Mouse (Mus musculus): ENCODE measurements around the gene Pmel. TPM values are rescaled to one million over a fixed set of nuclear protein-coding genes. Genes with fewer than 3 reads are reported as not detected.
A peak's percentile ranks its signal among the peaks of the same experiment; 100 is the strongest.

The Pmel gene
- polyA plus RNA-seq, 1 experiment from 2014 or later, result 0.87 TPM

DNA sequence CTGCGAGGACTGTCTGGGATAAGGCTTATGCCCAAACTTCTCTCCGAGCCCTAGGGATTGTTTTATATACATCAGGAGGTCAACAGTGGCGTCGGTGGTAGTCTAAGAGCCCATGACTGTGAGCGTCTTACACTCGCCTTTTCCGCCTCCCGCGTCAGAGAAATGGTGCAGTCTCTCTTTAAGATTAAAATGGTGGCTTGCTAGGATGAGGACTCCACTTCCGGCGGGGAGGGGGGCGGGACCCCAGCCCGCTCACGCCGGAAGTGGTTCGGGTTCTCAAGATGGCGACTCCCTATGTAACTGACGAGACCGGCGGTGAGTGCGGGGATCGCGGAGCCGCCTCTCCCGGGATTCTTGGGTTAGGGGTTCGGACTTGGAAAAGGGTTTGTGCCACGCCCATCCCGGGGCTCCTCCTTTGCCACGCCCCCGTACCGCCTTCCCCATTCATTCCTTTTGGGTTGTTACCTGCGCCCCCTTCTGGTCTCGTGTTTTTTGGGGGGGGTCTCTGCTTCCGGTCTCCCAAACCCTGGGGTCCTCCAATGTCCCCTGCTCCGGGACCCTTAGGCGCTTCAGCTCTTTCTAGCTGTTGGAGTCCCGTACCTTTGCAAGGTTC, 44.4 kb downstream of the Pmel start:
- H3K4me2 ChIP-seq (ENCODE audit: low read depth, severe bottlenecking), result peak overlapping the region; percentile 73
- WGBS, result 0% methylated on average over 37 of the region's 37 CpGs
- no peaks in the 10 kb centered on the region for H3K9me3 ChIP-seq (ENCODE audit: control insufficient read depth, low read length)
- DNase-seq (ENCODE audit: low spot score), result peak; percentile 90
- peaks cover 8% of the 10 kb centered on the region for H3K4me1 ChIP-seq (ENCODE audit: control insufficient read depth, insufficient read depth, low read length)
- H3K27me3 ChIP-seq (ENCODE audit: control insufficient read depth, insufficient read depth, low read length), result peaks cover 6% of the 10 kb centered on the region; the same call in 1 of the 2 replicates
- peak; percentile 89 for ATAC-seq (ENCODE audit: insufficient number of reproducible peaks, low FRiP score, low TSS enrichment, low read depth)
- peak overlapping the region; percentile 61 for H3K4me3 ChIP-seq (ENCODE audit: low read depth, low read length)
- no peaks in the 10 kb centered on the region; the same call in 1 of the 2 replicates for H3K36me3 ChIP-seq (ENCODE audit: control insufficient read depth, insufficient read depth, low read length)
- H3K9ac ChIP-seq (ENCODE audit: low read length), result peak overlapping the region; percentile 80
- H3K27ac ChIP-seq (replicated peaks; ENCODE audit: low read depth, low read length), result peak overlapping the region; percentile 89

Other genes starting within 250 kb of the Pmel start
- 96.5 and 105 TPM in 2 replicates for gene Smarcc2, start 244.9 kb upstream of the Pmel start, polyA plus RNA-seq (2014; fragmentation: Nextera tagmentation; extraction: Ambion mirVana)
- 656 and 696 TPM in 2 replicates for gene Myl6, start 210.1 kb upstream of the Pmel start, polyA plus RNA-seq (2014; fragmentation: Nextera tagmentation; extraction: Ambion mirVana)
- 3.1 and 4.4 TPM in 2 replicates for gene Myl6b, start 205.5 kb upstream of the Pmel start, polyA plus RNA-seq (2014; fragmentation: Nextera tagmentation; extraction: Ambion mirVana)
- 7.6 and 8.9 TPM in 2 replicates for gene Esyt1, start 178.3 kb upstream of the Pmel start, polyA plus RNA-seq (2014; fragmentation: Nextera tagmentation; extraction: Ambion mirVana)
- gene Zc3h10, start 156.4 kb upstream of the Pmel start, polyA plus RNA-seq (2014; fragmentation: Nextera tagmentation; extraction: Ambion mirVana), result 15.3 and 19.4 TPM in 2 replicates
- gene Rpl41, start 154.9 kb upstream of the Pmel start, polyA plus RNA-seq (2014; fragmentation: Nextera tagmentation; extraction: Ambion mirVana), result 4,010 and 4,046 TPM in 2 replicates
- 274 and 289 TPM in 2 replicates for gene Pa2g4, start 138.2 kb upstream of the Pmel start, polyA plus RNA-seq (2014; fragmentation: Nextera tagmentation; extraction: Ambion mirVana)
- 7.6 and 8.1 TPM in 2 replicates for gene Erbb3, start 114.5 kb upstream of the Pmel start, polyA plus RNA-seq (2014; fragmentation: Nextera tagmentation; extraction: Ambion mirVana)
- 831 and 876 TPM in 2 replicates for gene Rps26, start 77.4 kb upstream of the Pmel start, polyA plus RNA-seq (2014; fragmentation: Nextera tagmentation; extraction: Ambion mirVana)
- gene Ikzf4, start 58.2 kb upstream of the Pmel start, polyA plus RNA-seq (2014; fragmentation: Nextera tagmentation; extraction: Ambion mirVana), result 3.2 and 3.4 TPM in 2 replicates
- gene Suox, start 30.1 kb upstream of the Pmel start, polyA plus RNA-seq (2014; fragmentation: Nextera tagmentation; extraction: Ambion mirVana), result 12.2 and 12.3 TPM in 2 replicates
- 62.4 and 62.5 TPM in 2 replicates for gene Rab5b, start 7.9 kb upstream of the Pmel start, polyA plus RNA-seq (2014; fragmentation: Nextera tagmentation; extraction: Ambion mirVana)
- gene Cdk2, start 836 bp downstream of the Pmel start, polyA plus RNA-seq (2014; fragmentation: Nextera tagmentation; extraction: Ambion mirVana), result 151 TPM in 2 replicates
- 5.4 and 6.5 TPM in 2 replicates for gene Dgka, start 40.7 kb downstream of the Pmel start, polyA plus RNA-seq (2014; fragmentation: Nextera tagmentation; extraction: Ambion mirVana)
- 49.4 and 52.4 TPM in 2 replicates for gene Pym1, start 43.7 kb downstream of the Pmel start, polyA plus RNA-seq (2014; fragmentation: Nextera tagmentation; extraction: Ambion mirVana)
- gene Mmp19, start 86.7 kb downstream of the Pmel start, polyA plus RNA-seq (2014; fragmentation: Nextera tagmentation; extraction: Ambion mirVana), result 0.35 and 0.55 TPM in 2 replicates
- gene Dnajc14, start 99.9 kb downstream of the Pmel start, polyA plus RNA-seq (2014; fragmentation: Nextera tagmentation; extraction: Ambion mirVana), result 33.3 and 37.8 TPM in 2 replicates
- gene Tmem198b, start 100.2 kb downstream of the Pmel start, polyA plus RNA-seq (2014; fragmentation: Nextera tagmentation; extraction: Ambion mirVana), result 18.9 and 22.2 TPM in 2 replicates
- gene Sarnp, start 113.1 kb downstream of the Pmel start, polyA plus RNA-seq (2014; fragmentation: Nextera tagmentation; extraction: Ambion mirVana), result 285 and 295 TPM in 2 replicates
- gene Ormdl2, start 117.5 kb downstream of the Pmel start, polyA plus RNA-seq (2014; fragmentation: Nextera tagmentation; extraction: Ambion mirVana), result 51.8 and 54.5 TPM in 2 replicates
- 17.5 and 18.1 TPM in 2 replicates for gene Gdf11, start 187.5 kb downstream of the Pmel start, polyA plus RNA-seq (2014; fragmentation: Nextera tagmentation; extraction: Ambion mirVana)
- 425 and 427 TPM in 2 replicates for gene Cd63, start 196.8 kb downstream of the Pmel start, polyA plus RNA-seq (2014; fragmentation: Nextera tagmentation; extraction: Ambion mirVana)
- gene Rdh5, start 218.7 kb downstream of the Pmel start, polyA plus RNA-seq (2014; fragmentation: Nextera tagmentation; extraction: Ambion mirVana), result 7.7 and 7.8 TPM in 2 replicates
- gene Bloc1s1, start 219.8 kb downstream of the Pmel start, polyA plus RNA-seq (2014; fragmentation: Nextera tagmentation; extraction: Ambion mirVana), result 203 and 211 TPM in 2 replicates
- gene Itga7, start 229.6 kb downstream of the Pmel start, polyA plus RNA-seq (2014; fragmentation: Nextera tagmentation; extraction: Ambion mirVana), result 0.10 and 0.12 TPM in 2 replicates

Data from limb, embryonic 11.5 days (tissue).